Mouse (Mus musculus) hindbrain, embryonic 14.5 days (tissue): Measurements from ENCODE around the gene Gm8271. TPM values are rescaled to one million over a fixed set of nuclear protein-coding genes. Genes with fewer than 3 reads are reported as not detected.
"Not testable (repeated sequence)": the region's sequence is repeated elsewhere in the genome, so short reads cannot be mapped to it uniquely, and the experiment has no call there.

Experiments
- ATAC-seq: fragments of 200-750 bp; cut with Nextera tagmentation; 2 replicates; pipeline ENCODE4 v1.8.0; 2017; ENCODE audit warnings: moderate number of reproducible peaks, mild to moderate bottlenecking, moderate TSS enrichment, moderate library complexity; ENCODE audit not compliant: low FRiP score
- DNase-seq: peaks from one replicate; pipeline ENCODE4 v3.0.0-alpha.2; 2015; ENCODE audit warnings: low spot score
- H3K27ac ChIP-seq: fragments of 300-500 bp; sonication (generic); 2 replicates; pipeline ENCODE4 v1.5.1; 2014; ENCODE audit warnings: mild to moderate bottlenecking, moderate library complexity
- H3K27me3 ChIP-seq: fragments of 300-500 bp; sonication (generic); 2 replicates; pipeline ENCODE4 v1.6.1; 2014; ENCODE audit warnings: mild to moderate bottlenecking, low read length, mixed read lengths; ENCODE audit not compliant: control insufficient read depth, insufficient read depth
- H3K36me3 ChIP-seq: fragments of 300-500 bp; sonication (generic); replicated peaks from 2 replicates; pipeline ENCODE4 v1.6.1; 2014; ENCODE audit not compliant: control insufficient read depth, insufficient read depth
- H3K4me1 ChIP-seq: fragments of 300-500 bp; sonication (generic); replicated peaks from 2 replicates; pipeline ENCODE4 v1.6.1; 2014; ENCODE audit warnings: antibody characterized with exemption, low read length, mixed read lengths; ENCODE audit not compliant: control insufficient read depth, insufficient read depth
- H3K4me2 ChIP-seq: fragments of 300-500 bp; sonication (generic); replicated peaks from 2 replicates; pipeline ENCODE4 v1.6.1; 2014; ENCODE audit warnings: mild to moderate bottlenecking, moderate library complexity
- H3K4me3 ChIP-seq: fragments of 300-500 bp; sonication (generic); replicated peaks from 2 replicates; pipeline ENCODE4 v1.5.1; 2014; ENCODE audit warnings: mild to moderate bottlenecking, low read length
- H3K9ac ChIP-seq: fragments of 300-500 bp; sonication (generic); 2 replicates; pipeline ENCODE4 v1.6.1; 2014
- H3K9me3 ChIP-seq: fragments of 300-500 bp; sonication (generic); 2 replicates; pipeline ENCODE4 v1.6.1; 2016; ENCODE audit warnings: low read length; ENCODE audit not compliant: control insufficient read depth
- WGBS: fragments of 180-500 bp; shearing (Covaris S2); extraction: QIAGEN DNeasy Blood & Tissue Kit; methylation state at CpG from one replicate; pipeline ENCODE4 v1.1.7; 2014; 5-methylcytosine and 5-hydroxymethylcytosine counted together
- polyA plus RNA-seq: library from polyadenylated mRNA; unstranded; fragments of >200 nt; fragmentation: Nextera tagmentation; extraction: Ambion mirVana; gene quantifications from 2 replicates; pipeline ENCODE4 v1.2.1, GENCODE M21; 2014

The Gm8271 gene
- not detected in 2 replicates for polyA plus RNA-seq

DNA sequence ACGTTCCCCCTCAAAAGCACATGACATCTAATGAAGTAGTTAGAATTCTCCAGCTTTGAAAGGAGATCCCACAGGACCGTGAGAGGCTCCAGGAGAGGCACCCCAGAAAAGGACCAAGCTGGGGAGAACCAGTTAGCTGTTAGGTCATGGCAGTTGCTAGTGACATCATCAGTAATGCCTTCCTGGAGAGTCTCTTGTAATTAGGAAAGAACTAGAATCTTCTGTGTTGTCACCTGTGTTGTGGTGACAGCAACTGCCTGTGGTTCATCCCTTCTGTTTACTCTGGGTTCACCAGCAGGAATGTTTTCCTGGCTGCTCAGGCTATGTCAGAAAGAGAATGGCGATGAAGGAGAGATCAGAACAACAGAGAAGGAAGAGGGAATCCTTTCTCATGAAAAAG, at the start of gene Gm8271:
Gene Gm8271, plus strand, starts transcription at position 301 of the 400 bp plus-strand sequence.
- not testable (repeated sequence) for H3K9ac ChIP-seq, H3K4me1 ChIP-seq, DNase-seq, H3K4me3 ChIP-seq, H3K4me2 ChIP-seq, H3K27ac ChIP-seq, H3K9me3 ChIP-seq, ATAC-seq, H3K36me3 ChIP-seq, H3K27me3 ChIP-seq
- WGBS, result no CpG with 5 or more reads among the region's 3 CpGs

GRCm38 (mm10) chr14:5164235-5164634, 21.4 kb upstream of the Gm8271 start, which contains the start of gene Gm3317:
Gene Gm3317 (plus strand): TSS chr14:5164535.
- not testable (repeated sequence) for DNase-seq, H3K4me3 ChIP-seq, H3K27ac ChIP-seq, H3K4me2 ChIP-seq, H3K4me1 ChIP-seq, H3K9me3 ChIP-seq, H3K27me3 ChIP-seq, ATAC-seq, H3K36me3 ChIP-seq, H3K9ac ChIP-seq
- WGBS, result no CpG with 5 or more reads among the region's 1 CpGs

Other genes with a start within 250 kb of the Gm8271 start
- gene Gm8297, start 201.9 kb upstream of the Gm8271 start, polyA plus RNA-seq, result not detected in 2 replicates
- not detected in 2 replicates for gene Gm3298, start 169.9 kb upstream of the Gm8271 start, polyA plus RNA-seq
- gene 4930555G01Rik, start 135.2 kb upstream of the Gm8271 start, polyA plus RNA-seq, result not detected in 2 replicates
- gene Gm8281, start 114.8 kb upstream of the Gm8271 start, polyA plus RNA-seq, result 13.2 and 16.1 TPM in 2 replicates
- not detected in 2 replicates for gene Gm8279, start 54.3 kb upstream of the Gm8271 start, polyA plus RNA-seq
- gene Gm3317, start 21.3 kb upstream of the Gm8271 start, polyA plus RNA-seq, result not detected in 2 replicates
- gene Gm3526, start 74.8 kb downstream of the Gm8271 start, polyA plus RNA-seq, result not detected in 2 replicates
- gene Gm3542, start 149.1 kb downstream of the Gm8271 start, polyA plus RNA-seq, result not detected in 2 replicates
- 0.95 and 1.7 TPM in 2 replicates for gene Gm3500, start 203.3 kb downstream of the Gm8271 start, polyA plus RNA-seq